ENCODE assay signal across 14 mouse cellular contexts in genomic region chr4:128743031-128743626, GRCm38 (mm10). TPM values are rescaled to one million over a fixed set of nuclear protein-coding genes. Genes with fewer than 3 reads are reported as not detected.
DNase-seq lines count a peak whose midpoint lies in the region; ATAC-seq and TF ChIP-seq lines count a peak whose summit lies in the region.
"Had no signal": no experiment of that assay in that cellular context is flagged by ENCODE, and none has a peak within 500 bp of the region (broad histone marks: within the 10 kb centered on the region; RNA-seq: fewer than 3 reads in every experiment).

No protein-coding gene starts in this region.

- peaks cover 55% of the 10 kb centered on the region for H3K36me3 ChIP-seq in heart, embryonic 12.5 days
- H3K36me3 ChIP-seq in midbrain, embryonic 10.5 days, result peaks cover 92% of the 10 kb centered on the region
- H3K36me3 ChIP-seq in midbrain, postnatal 0 days (ENCODE audit: insufficient read depth, low read length), result peaks cover 47% of the 10 kb centered on the region
- H3K36me3 ChIP-seq in embryonic facial prominence, embryonic 14.5 days (ENCODE audit: control insufficient read depth, insufficient read depth, low read length), result peaks cover 56% of the 10 kb centered on the region
- H3K36me3 ChIP-seq in neural tube, embryonic 15.5 days, result peaks cover 50% of the 10 kb centered on the region

- no peak for TF ChIP-seq CTCF in midbrain, postnatal 0 days (IDR thresholded peaks at IDR 0.05)

- no peak overlapping the region for H3K27ac ChIP-seq in heart, embryonic 12.5 days (ENCODE audit: poor library complexity, severe bottlenecking)
- H3K27ac ChIP-seq in midbrain, embryonic 10.5 days (replicated peaks), result peak overlapping the region; percentile 30; the same call in 1 of the 2 replicates
- no peak overlapping the region for H3K27ac ChIP-seq in midbrain, postnatal 0 days (ENCODE audit: low read depth, low read length)
- peak overlapping the region; percentile 65; the same call in 1 of the 2 replicates for H3K27ac ChIP-seq in embryonic facial prominence, embryonic 14.5 days (replicated peaks; ENCODE audit: low read depth, low read length)
- H3K27ac ChIP-seq in neural tube, embryonic 15.5 days (replicated peaks), result peak overlapping the region; percentile 33; the same call in 1 of the 2 replicates
- H3K27ac ChIP-seq: left cerebral cortex, adult 2 months had no signal

- peak; percentile 84 for DNase-seq in heart, adult 11 months
- DNase-seq in midbrain, embryonic 10.5 days (ENCODE audit: low spot score), result no peak
- no peak for DNase-seq in midbrain, postnatal 0 days (ENCODE audit: low spot score)
- no peak for DNase-seq in embryonic facial prominence, embryonic 14.5 days (ENCODE audit: low spot score)
- no peak for DNase-seq in adrenal gland, adult 2 months
- DNase-seq: adrenal gland, postnatal 36 days; lung, postnatal 14 days; midbrain, embryonic 14.5 days; thymus, adult 18-20 months had no signal

- no peak overlapping the region for H3K4me2 ChIP-seq in heart, embryonic 12.5 days
- H3K4me2 ChIP-seq in midbrain, postnatal 0 days (ENCODE audit: low read depth, low read length, poor library complexity, severe bottlenecking), result no peak overlapping the region
- H3K4me2 ChIP-seq in embryonic facial prominence, embryonic 14.5 days (ENCODE audit: low read depth, low read length), result no peak overlapping the region
- H3K4me2 ChIP-seq in neural tube, embryonic 15.5 days, result no peak overlapping the region
- H3K4me2 ChIP-seq: limb, embryonic 12.5 days had no signal

- no peak overlapping the region for H3K9ac ChIP-seq in heart, embryonic 12.5 days
- H3K9ac ChIP-seq in midbrain, postnatal 0 days (replicated peaks; ENCODE audit: low read length, poor library complexity, severe bottlenecking), result no peak overlapping the region
- no peak overlapping the region for H3K9ac ChIP-seq in embryonic facial prominence, embryonic 14.5 days (ENCODE audit: low read depth, low read length)
- H3K9ac ChIP-seq in neural tube, embryonic 15.5 days (replicated peaks), result no peak overlapping the region

- H3K27me3 ChIP-seq in heart, embryonic 12.5 days (replicated peaks), result no peaks in the 10 kb centered on the region
- H3K27me3 ChIP-seq in midbrain, embryonic 10.5 days (ENCODE audit: low read depth, poor library complexity, severe bottlenecking), result no peaks in the 10 kb centered on the region
- no peaks in the 10 kb centered on the region for H3K27me3 ChIP-seq in midbrain, postnatal 0 days (ENCODE audit: insufficient read depth, low read length)
- H3K27me3 ChIP-seq in embryonic facial prominence, embryonic 14.5 days (replicated peaks; ENCODE audit: control insufficient read depth, insufficient read depth, low read length), result no peaks in the 10 kb centered on the region
- H3K27me3 ChIP-seq in neural tube, embryonic 15.5 days (replicated peaks), result no peaks in the 10 kb centered on the region
- H3K27me3 ChIP-seq: limb, embryonic 12.5 days had no signal

- whole genome bisulfite sequencing in heart, embryonic 12.5 days, result 73% methylated on average over 12 of the region's 12 CpGs
- WGBS in midbrain, embryonic 10.5 days, result 81% methylated on average over 12 of the region's 12 CpGs
- WGBS in midbrain, postnatal 0 days, result 67% methylated on average over 12 of the region's 12 CpGs
- 54% methylated on average over 12 of the region's 12 CpGs for WGBS in embryonic facial prominence, embryonic 14.5 days
- 73% methylated on average over 12 of the region's 12 CpGs for WGBS in neural tube, embryonic 15.5 days

- H3K9me3 ChIP-seq in heart, embryonic 12.5 days (replicated peaks), result no peaks in the 10 kb centered on the region
- H3K9me3 ChIP-seq in midbrain, embryonic 10.5 days (replicated peaks), result no peaks in the 10 kb centered on the region
- no peaks in the 10 kb centered on the region for H3K9me3 ChIP-seq in midbrain, postnatal 0 days (ENCODE audit: low read length)
- no peaks in the 10 kb centered on the region for H3K9me3 ChIP-seq in embryonic facial prominence, embryonic 14.5 days (ENCODE audit: control insufficient read depth, low read length)
- H3K9me3 ChIP-seq in neural tube, embryonic 15.5 days (replicated peaks), result no peaks in the 10 kb centered on the region
- H3K9me3 ChIP-seq: limb, embryonic 12.5 days had no signal

- H3K4me1 ChIP-seq in heart, embryonic 12.5 days (replicated peaks), result peaks cover 32% of the 10 kb centered on the region
- H3K4me1 ChIP-seq in midbrain, embryonic 10.5 days, result peaks cover 42% of the 10 kb centered on the region
- peaks cover 3% of the 10 kb centered on the region; the same call in 1 of the 2 replicates for H3K4me1 ChIP-seq in midbrain, postnatal 0 days (ENCODE audit: insufficient read depth, low read length)
- H3K4me1 ChIP-seq in embryonic facial prominence, embryonic 14.5 days (ENCODE audit: control insufficient read depth, insufficient read depth, low read length), result peaks cover 19% of the 10 kb centered on the region
- H3K4me1 ChIP-seq in neural tube, embryonic 15.5 days, result peaks cover 17% of the 10 kb centered on the region

- ATAC-seq in heart, embryonic 12.5 days (ENCODE audit: insufficient number of reproducible peaks, low FRiP score), result no peak
- ATAC-seq in midbrain, postnatal 0 days (ENCODE audit: low FRiP score), result no peak
- no peak for ATAC-seq in embryonic facial prominence, embryonic 14.5 days (ENCODE audit: low read depth)
- ATAC-seq in neural tube, embryonic 15.5 days (ENCODE audit: low FRiP score), result no peak

- H3K4me3 ChIP-seq in heart, embryonic 12.5 days, result no peak overlapping the region
- no peak overlapping the region for H3K4me3 ChIP-seq in midbrain, embryonic 10.5 days
- H3K4me3 ChIP-seq in midbrain, postnatal 0 days (ENCODE audit: low read depth, low read length), result no peak overlapping the region
- no peak overlapping the region for H3K4me3 ChIP-seq in embryonic facial prominence, embryonic 14.5 days (ENCODE audit: low read depth, low read length)
- no peak overlapping the region for H3K4me3 ChIP-seq in neural tube, embryonic 15.5 days (replicated peaks)
- H3K4me3 ChIP-seq: left cerebral cortex, adult 2 months; limb, embryonic 12.5 days had no signal

RNA-seq across cellular contexts. Expression of gene A3galt2, which starts 12.0 kb away (rescaled TPM):
- 0.09 TPM in 2 replicates for polyA plus RNA-seq in heart, embryonic 12.5 days (2016; fragmentation: Nextera tagmentation; extraction: Ambion mirVana)
- polyA plus RNA-seq in midbrain, embryonic 10.5 days (2016; fragmentation: Nextera tagmentation; extraction: Ambion mirVana), result 0.10 and 0.24 TPM in 2 replicates
- 0.19 and 0.38 TPM in 2 replicates for total RNA-seq in midbrain, postnatal 0 days (2014; rRNA removed)
- polyA plus RNA-seq in midbrain, postnatal 0 days (2015; fragmentation: Nextera tagmentation; extraction: Ambion mirVana), result 0.05 TPM in 1 of 2 replicates, not detected in the other
- 0.13 TPM in 2 replicates for polyA plus RNA-seq in embryonic facial prominence, embryonic 14.5 days (2014; fragmentation: Nextera tagmentation; extraction: Ambion mirVana)
- 0.34 and 0.41 TPM in 2 replicates for polyA plus RNA-seq in neural tube, embryonic 15.5 days (2015; fragmentation: Nextera tagmentation; extraction: Ambion mirVana)
- total RNA-seq in adrenal gland, adult 2 months (2021), result under 1 TPM; 0.20 to 0.21 TPM
- 0.51 and 0.60 TPM in 2 replicates for polyA plus RNA-seq in adrenal gland, adult 2 months (2012; rRNA removed)
- total RNA-seq: MEL had no signal

Comparison
In these comparisons a context has a peak if more than half of its experiments do, and no peak if none do; other contexts are left out.
1. H3K27ac ChIP-seq: peak in midbrain, embryonic 10.5 days (single experiment), embryonic facial prominence, embryonic 14.5 days (single experiment) and neural tube, embryonic 15.5 days (single experiment); none in heart, embryonic 12.5 days (single experiment) and midbrain, postnatal 0 days (single experiment).